Mouse (Mus musculus) brain, embryonic 14.5 days (tissue): ENCODE measurements at regions not wholly inside any gene's neighbourhood (a gene's known extent, or its start where the extent isn't known, plus 50 kb on each side); places are given as distances from the start of the nearest gene placed in this dataset.

ENCODE experiments used
- CTCF ChIP-seq: fragments of 200-500 bp; IDR thresholded peaks from 2 replicates; pipeline ENCODE4 v1.5.1; 2012; ENCODE audit warnings: inconsistent platforms, mild to moderate bottlenecking, moderate library complexity, borderline replicate concordance; ENCODE audit not compliant: insufficient read depth, insufficient read length; ENCODE audit errors: extremely low read depth
- POLR2A ChIP-seq: fragments of 200-500 bp; IDR thresholded peaks from 2 replicates; pipeline ENCODE4 v1.6.1; 2012; ENCODE audit warnings: mild to moderate bottlenecking, inconsistent platforms, borderline replicate concordance; ENCODE audit not compliant: poor library complexity, insufficient read depth, insufficient read length, severe bottlenecking; ENCODE audit errors: extremely low read depth

DNA sequence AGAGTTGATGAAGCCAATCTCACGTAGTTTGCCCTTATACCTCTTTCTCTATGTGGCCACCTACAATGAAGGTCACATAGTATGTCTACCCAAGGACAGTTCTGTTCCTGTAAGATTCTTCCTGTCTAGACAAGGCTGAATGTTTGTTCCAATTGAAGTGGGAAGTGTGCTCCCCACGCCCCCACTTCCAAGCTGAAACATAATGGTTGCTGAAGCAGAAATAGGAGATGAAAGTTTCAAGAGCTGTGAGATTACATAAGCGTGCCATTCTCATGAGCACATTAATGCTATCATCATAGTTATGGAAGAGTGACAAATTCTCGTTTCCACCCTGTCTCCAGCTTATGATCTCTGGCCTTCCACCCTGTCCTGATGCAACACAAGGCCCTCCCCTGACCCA, 320.8 kb upstream of the Vstm2b start:
- TF ChIP-seq POLR2A (no peak), CTCF (no peak)
